Mouse (Mus musculus): ENCODE measurements at regions not wholly inside any gene's neighbourhood (a gene's known extent, or its start where the extent isn't known, plus 50 kb on each side); places are given as distances from the start of the nearest gene placed in this dataset.

DNA sequence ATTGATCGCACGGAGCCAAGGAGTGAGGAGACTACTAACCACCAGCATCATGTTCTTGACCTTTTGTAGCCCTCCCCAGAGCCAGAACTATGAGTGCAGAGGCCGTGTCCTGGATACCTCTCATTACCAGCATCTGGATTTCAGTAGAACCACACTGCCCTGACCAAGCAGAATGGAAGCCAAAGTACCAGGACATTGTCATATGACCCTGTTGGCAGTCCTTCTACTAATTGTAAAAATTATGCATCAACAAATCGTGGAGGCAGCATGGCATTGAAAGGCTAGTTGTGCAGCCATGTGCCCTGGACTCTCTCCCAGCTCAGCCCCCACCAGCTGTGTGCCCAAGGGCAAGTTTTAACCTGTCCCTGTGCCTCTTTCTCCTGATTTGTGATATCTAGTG, 135.6 kb upstream of the Dock1 start:
- DNase-seq, result peak in 1 of 2 experiments; percentile 21

DNA sequence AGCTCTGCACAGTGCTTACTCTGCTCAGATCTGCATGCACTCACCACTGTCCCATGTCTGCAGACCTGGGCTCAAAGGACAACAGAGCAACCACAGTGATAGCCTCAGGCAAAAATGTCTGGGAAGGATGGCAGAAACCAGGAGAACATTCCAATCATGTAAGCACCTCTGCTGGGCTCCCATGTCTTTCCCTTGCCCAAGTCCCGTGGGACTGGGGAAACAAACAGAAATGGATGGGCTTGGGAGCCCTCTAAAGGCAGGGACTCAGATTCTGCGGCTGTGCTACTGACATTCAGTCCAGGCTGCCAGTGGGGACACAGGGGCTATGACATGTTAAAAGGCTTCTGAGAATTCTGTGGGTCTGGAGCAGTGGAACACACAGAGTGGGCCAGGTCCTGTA, 128.8 kb upstream of the Dock1 start:
- no peak for DNase-seq

DNA sequence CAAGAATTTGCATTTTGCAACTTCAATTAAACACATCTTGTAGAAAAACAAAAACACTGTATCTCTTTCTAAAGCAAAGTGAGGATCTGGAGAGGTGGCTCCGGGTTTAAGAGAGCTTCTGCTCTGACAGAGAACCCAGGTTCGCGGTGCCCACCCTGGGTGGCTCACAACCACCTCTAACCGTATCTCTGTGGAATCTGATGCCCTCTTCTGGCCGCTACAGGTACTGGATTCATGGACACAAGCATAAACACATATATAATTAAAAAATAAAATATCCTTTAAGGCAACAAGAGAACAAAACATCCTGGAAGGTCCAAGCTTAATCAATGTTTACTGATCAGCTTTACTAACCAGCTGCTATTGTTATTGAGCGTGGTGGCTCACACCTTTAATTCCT, 124.3 kb upstream of the Dock1 start:
- no peak for DNase-seq

DNA sequence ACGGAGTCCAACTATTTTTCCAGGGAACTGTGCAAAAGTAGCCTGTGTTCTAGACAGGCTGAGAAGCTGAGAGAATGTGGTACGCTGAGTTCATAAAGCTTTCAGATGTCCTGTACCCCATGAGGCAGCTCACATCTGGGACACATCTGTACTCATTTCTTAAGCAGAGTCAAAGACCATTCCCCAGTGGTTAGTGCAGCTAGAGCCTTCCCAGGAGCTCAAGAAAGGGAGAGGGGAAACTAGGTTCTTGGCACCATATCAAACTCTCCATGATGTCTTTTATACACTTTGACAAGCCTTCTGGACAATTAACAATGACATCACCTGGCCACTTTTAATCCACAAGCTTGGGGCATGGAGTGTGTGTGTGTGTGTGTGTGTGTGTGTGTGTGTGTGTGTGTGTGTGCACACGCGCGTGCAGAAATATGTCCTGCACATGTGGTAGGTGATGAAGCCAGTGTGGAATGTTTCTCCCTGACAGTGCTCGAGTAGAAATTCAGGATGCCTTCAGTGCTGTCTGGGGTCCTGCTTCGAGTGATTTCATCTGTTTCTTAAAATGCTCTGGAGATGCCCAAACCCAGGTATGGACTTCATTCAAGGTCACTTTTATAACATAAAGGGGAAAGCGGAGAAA, 121.1 kb upstream of the Dock1 start:
- no peak for DNase-seq

DNA sequence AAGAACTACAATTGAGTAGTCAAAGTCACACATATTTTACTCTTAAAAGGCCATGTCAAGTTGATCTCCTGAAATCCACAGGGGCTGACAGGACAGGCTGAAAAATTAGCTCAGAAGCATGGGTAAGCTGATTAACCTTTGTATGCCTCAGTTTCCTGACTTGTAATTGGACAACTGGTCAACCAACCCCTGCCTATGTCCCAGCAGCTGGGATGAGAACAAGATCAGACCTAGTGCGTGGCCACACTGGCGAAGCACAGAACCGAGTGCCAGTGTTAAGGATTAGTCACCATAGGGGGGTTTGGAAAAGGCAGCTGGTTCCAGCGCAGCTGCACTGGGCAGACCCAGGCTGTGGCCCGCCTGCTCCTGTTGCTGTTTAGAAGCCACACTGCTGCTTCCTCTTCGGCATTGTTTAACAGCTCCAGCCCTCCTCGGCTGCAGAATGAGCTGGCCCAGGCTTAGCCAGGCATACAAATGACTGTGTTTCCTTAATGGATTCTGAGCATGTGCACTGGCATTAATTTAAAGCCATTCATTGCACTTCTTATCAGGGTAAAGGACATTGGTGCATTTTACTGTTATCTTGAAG, 120.1 kb upstream of the Dock1 start:
- DNase-seq, result peak; percentile 9 to 10

DNA sequence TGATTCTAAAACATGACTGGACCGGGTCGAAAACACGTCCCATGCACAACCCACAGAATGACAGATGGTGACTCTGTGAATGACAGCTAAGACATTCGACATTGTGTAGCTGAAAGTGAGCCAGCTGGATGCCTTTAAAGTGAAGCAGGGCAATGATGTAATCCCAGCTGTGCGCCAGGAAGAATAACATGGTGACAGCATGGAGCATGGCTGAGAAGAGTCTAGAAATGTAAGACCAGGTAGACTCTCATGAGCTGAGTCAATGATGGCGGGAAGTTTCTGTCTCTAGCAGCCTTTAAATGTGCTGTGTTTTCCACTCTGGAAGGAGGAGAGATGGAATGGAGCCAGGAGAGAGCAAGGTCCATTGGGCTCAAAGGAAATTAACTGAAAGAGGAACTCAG, 118.4 kb upstream of the Dock1 start:
- peak; percentile 59 to 62 for DNase-seq

DNA sequence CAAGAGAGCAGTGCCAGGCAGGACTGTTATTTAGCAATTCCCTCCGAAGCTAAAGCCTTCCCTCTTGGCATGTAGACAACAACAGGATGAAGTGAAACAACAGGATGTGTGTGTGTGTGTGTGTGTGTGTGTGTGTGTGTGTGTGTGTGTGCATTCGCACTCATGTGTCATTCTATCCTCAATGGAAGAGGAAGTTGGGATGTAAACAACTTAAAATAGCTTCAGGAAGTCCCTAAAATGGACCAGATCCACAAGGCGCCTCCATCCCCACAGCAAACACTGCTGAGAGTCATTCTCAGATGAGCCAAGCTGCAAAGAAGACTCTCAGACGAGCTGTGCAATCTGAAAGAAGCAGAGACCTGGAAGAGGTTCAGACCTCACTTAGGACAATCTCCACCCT, 114.4 kb upstream of the Dock1 start:
- no peak for DNase-seq

DNA sequence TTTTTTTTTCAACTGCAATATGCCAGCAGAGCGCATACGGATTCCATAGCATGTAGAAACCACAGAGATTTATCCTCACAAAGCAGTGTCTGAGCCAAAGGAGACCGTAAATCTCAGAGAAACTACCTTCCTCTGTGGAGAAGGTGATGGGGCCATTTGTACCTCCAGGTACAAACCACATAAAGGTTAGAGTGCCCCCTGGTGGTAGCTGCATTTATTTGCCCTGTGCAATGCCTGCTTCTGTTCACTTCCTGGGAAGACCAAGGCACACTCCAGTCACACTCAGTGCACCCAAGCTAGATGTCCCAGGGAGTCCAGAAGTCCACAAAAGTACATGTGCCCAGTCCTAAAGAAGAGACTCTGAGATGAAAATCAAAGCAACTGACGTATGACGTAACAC, 104.1 kb upstream of the Dock1 start:
- peak; percentile 86 to 92 for DNase-seq

DNA sequence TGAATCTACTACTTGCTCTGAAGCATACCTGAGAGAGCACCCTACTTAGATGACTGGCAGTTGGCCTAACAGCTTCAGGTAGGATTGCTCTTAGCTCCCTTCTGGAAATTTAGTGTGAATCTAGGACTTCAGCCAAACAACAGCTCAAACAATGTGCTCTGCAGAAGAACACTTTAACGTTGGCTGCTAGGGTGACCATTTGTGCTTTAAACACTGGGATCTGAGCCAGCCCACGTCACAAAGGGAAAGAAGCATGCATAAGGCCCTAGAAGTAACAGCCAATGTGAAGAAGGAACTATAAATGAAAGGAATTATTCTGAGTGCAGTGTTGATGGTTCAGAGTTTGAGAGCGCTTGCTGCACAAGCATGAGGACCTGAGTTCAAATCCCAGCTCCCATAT, 101.2 kb upstream of the Dock1 start:
- DNase-seq, result no peak

DNA sequence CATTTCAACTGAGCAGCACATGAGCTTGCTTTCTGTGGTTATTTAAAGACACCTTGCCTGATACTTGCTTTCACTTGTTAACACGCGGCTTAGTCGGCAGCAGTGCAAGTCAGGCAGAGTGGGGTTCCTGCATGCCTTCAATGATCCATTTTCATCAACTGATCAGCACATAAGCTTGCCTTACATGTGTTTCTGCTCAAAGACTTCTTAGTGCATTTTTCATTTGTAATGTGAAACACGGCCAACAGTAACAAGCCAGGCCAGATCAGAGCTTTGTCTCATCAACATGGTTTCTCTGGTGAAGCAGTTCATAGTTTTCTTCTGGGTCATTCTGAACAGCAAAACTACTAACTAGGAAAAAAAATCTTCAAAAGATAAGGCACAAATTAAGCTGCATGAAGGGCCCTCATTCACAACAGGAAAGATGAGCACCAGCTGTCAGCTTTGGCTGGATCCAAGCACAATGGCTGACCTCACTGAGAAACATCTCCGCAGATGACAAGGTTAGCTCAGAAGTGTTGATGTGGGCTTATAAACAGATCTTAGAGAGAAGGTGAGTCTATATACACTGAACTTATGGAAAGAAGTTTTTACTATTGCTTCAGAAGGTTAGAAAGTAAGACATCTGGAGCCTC, 100.2 kb upstream of the Dock1 start:
- DNase-seq, result peak in 1 of 2 experiments; percentile 7

DNA sequence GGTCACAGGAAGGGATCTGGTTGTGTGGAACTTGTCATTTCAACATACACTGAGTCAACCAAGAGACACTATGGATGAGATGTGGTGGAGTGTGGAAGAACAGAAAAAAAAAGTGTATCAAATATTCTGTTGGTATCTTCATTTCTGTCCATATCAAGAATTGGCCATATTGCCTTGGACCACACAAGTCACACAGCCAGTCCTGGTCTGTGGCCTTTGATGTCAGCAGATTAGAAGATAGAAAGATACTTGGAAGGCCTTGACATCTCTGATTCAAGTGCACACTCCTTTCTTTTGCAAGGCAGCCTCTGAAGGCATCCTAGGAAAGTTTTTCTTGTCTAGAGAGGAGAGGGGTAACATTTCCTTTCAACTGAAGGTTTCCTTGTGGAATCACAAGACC, 88.7 kb upstream of the Dock1 start:
- peak; percentile 16 to 34 for DNase-seq

DNA sequence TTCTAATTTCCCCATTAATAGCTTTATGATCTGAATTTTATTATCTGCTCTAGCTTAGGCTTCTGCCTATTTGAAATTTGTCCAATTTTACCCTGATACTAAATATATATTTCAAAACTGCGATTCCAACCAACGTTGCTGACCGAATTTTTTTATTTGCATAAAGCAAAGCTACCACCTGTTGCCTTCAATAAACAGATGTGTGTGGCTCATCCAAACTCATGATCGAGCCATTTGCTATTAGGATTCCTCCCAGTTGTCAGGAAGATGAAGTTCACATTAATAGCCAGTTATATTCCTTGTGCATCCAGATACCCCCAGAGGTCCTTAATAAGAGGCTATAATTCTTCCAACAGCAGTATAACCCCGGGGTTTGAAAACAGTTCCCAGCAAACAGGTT, 85.0 kb upstream of the Dock1 start:
- no peak for DNase-seq

DNA sequence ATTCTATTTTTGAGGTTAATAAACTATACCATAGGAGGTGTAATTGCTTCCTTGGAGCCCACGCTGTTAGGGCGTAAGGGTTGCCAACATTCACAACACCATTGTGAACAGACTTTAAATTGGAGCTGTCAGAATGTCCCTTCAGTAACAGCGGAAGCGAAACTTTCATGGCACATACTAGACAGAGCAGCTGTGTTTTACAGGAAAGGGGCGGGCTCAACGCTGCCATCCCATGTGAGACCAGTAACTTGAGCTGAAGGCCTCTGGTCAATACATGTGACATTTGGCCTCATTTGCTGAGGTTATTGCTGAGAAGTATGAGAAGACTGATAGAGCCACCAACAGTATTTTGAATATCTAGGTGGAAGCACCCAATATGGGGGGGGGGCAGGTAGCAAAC, 83.5 kb upstream of the Dock1 start:
- DNase-seq, result no peak

DNA sequence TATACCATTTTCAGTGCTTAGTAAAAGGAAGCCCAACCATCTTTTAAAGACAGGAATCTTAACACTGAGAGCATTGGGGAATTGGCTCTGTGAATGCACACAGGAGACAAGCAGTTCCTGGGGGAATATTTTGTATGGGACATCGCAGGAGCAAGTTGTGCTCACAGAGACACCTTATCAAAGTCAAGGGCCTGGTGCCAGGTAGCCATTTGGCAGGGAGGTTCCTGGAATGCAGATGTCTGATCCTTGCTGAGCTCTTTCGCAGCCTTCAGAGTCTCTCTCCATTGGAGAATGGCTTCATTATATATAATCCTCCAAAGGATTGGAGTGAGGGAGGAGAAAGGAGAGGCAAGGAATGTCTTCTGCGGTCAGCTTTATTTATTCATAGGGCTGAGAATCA, 62.6 kb upstream of the Dock1 start:
- DNase-seq, result no peak

DNA sequence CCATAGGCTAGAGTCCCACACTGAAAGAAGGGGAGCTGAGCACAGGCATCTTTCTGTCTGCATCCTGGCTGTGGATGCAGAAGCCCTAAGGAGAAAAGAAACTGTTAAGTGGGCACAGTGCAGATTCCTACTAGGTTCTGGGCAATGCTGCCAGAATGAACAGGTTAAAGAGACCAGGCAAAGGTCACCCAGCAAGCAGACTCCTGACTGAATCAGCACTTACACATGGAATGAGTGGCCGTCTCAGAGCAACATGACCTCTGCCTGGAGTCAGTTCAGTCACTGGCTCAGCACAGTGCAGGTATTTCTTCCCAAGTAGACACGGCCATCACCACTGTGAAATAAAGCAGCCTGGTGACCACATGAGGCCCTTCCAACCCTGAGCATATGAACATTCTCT, 60.3 kb upstream of the Dock1 start:
- no peak for DNase-seq

DNA sequence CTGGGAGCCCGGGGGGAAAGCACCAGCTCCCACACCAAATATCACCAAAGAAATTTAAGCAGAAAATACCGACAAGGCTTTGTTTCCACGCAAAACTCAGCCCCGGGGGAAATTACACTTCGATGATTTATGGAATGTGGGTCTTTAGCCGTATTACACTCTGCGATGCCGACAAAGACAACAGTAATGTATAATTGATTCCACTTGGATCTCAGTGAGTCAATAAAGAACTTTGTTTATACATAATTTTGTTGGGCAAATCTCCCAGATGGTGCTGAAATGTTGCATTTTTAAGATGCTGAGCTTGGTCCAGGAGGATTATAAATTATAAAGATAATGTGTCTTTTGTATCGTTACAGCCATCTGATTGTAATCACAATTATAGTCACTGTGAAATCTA, 59.1 kb upstream of the Dock1 start:
- no peak for DNase-seq

DNA sequence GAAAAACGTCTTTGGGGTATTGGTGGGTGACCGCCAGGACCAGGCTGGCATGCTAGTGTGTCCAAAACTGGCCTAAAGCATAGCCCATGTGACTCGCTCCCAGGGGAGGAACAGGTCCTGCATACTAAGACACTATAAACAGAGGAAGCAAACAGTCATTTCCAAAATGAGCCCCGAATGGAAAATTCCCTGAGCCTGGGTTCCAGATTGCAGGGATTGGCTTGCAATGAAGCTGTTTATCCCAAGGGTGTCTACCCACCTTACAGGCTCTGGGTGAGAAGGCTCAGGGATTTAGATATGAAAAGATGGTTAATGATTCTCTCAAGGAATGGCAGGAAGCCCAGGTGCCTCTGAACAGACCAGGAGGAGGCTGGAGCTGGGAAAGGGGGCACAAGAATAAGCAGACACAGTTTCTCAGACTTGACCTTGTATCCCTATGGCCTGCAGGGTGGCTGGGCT, 58.2 kb upstream of the Dock1 start:
- DNase-seq, result no peak

DNA sequence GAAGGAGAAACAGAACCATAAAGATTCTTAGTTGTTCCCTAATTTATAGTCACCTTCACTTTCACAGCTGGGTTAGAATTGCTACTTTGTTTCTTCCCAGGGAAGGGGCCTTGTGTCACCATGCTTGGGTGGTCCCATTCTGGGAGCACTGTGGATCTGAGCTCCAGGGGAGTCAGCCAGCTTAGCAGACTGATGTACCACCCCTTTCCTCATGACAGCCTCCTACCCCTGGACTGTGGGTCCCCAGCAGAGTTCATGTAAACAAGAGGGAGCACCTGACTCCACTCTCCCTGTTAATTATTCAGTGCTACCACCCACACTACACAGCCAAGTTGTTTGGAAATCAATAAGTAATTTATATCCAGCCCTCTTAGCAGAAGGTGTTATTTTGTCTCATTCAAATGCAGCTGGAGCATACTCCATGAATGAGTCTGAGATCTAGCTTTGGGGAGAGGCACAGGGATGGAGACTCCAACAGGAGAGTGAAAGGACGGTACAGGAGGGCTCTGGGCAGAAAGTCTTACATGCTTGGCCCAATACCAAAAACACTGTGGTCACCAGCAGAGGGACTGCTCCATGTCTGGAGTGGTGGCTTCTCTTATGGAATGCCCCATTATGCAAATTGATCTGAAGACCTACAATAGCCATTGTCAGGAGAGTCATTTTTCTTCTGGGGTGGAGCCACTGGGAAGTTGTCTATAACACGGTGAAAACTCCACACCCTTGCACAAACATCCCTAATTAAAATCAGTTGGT, 51.1 kb upstream of the Dock1 start:
- no peak for DNase-seq

DNA sequence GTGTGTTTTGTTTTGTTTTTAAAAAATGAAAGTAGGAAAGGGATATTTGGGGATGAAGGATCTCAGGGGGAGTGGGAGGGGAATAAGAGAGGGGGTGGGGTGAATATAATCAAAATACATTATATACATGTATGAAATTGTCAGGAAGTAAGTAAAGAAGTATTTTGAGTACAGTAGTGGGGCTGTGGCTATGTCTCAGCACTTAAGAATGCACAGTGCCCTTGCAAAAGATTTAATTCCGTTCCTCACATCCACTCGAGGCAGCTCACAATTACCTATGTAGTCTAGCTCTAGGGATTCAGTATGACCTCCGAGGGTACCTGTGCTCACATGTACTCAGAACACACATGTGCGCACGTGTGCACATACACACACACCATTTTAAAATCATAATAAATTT, 50.4 kb upstream of the Dock1 start:
- no peak for DNase-seq

Data from adrenal gland, postnatal 36 days (tissue).